Mouse (Mus musculus) small intestine, adult 2 months (tissue): ENCODE results near the gene C530008M17Rik. TPM values are rescaled to one million over a fixed set of nuclear protein-coding genes. Genes with fewer than 3 reads are reported as not detected.

Source experiments
- H3K27ac ChIP-seq: fragments of 200-500 bp; 2 replicates; pipeline ENCODE4 v1.5.1; 2012; ENCODE audit warnings: low read depth, low read length, control low read depth, inconsistent platforms; ENCODE audit not compliant: insufficient read depth
- H3K27me3 ChIP-seq: fragments of 200-500 bp; 2 replicates; pipeline ENCODE4 v1.6.1; 2012; ENCODE audit warnings: mild to moderate bottlenecking, moderate library complexity, low read length, inconsistent platforms; ENCODE audit not compliant: control insufficient read depth, insufficient read depth
- H3K36me3 ChIP-seq: fragments of 200-500 bp; 2 replicates; pipeline ENCODE4 v1.6.1; 2012; ENCODE audit warnings: mild to moderate bottlenecking, low read length, control low read depth, inconsistent platforms; ENCODE audit not compliant: control insufficient read depth, insufficient read depth
- H3K4me1 ChIP-seq: fragments of 200-500 bp; 2 replicates; pipeline ENCODE4 v1.6.1; 2012; ENCODE audit warnings: low read length, inconsistent platforms, mixed read lengths; ENCODE audit not compliant: control insufficient read depth, insufficient read depth, insufficient read length
- H3K4me3 ChIP-seq: fragments of 200-500 bp; 2 replicates; pipeline ENCODE4 v1.5.1; 2012; ENCODE audit warnings: low read depth, mild to moderate bottlenecking, control low read depth, inconsistent platforms, low read length, moderate library complexity
- CTCF ChIP-seq: fragments of 200-500 bp; IDR thresholded peaks from 2 replicates; pipeline ENCODE4 v1.5.1; 2012; ENCODE audit warnings: low read depth, mild to moderate bottlenecking, control low read depth, inconsistent platforms, low read length, moderate library complexity, mixed read lengths; ENCODE audit not compliant: insufficient replicate concordance, insufficient read length; ENCODE audit errors: extremely low read depth
- POLR2A ChIP-seq: fragments of 200-500 bp; IDR thresholded peaks from 2 replicates; pipeline ENCODE4 v1.6.1; 2012; ENCODE audit warnings: low read depth, mild to moderate bottlenecking, control low read depth, inconsistent platforms, low read length, moderate library complexity
- WGBS: fragments of 180-500 bp; shearing (Covaris S2); methylation state at CpG from one replicate; pipeline ENCODE4 v1.1.7; 2018; 5-methylcytosine and 5-hydroxymethylcytosine counted together
- polyA plus RNA-seq: library from polyadenylated mRNA; depleted of rRNA; stranded (reverse); fragments of >200 nt; gene quantifications from 2 replicates; pipeline ENCODE4 v1.2.3, GENCODE M21; 2012

The C530008M17Rik gene
- polyA plus RNA-seq, 1 experiment = 42.5 TPM

- Histone ChIP-seq H3K27ac (no peak overlapping the region), H3K36me3 (no peaks in the 10 kb centered on the region), H3K4me3 (no peak overlapping the region), H3K27me3 (no peaks in the 10 kb centered on the region), H3K4me1 (peaks cover 2% of the 10 kb centered on the region; the same call in 1 of the 2 replicates)
- TF ChIP-seq CTCF = no peak
- TF ChIP-seq POLR2A = no peak
- WGBS = 15% methylated on average over 5 of the region's 5 CpGs
These were observed 33.9 kb downstream of the C530008M17Rik start for GRCm38 (mm10) chr5:76690177-76690593.

GRCm38 (mm10) chr5:76691251-76691650 lies 34.9 kb downstream of the C530008M17Rik start:
- H3K36me3 ChIP-seq = no peaks in the 10 kb centered on the region
- 89% methylated on average over 5 of the region's 5 CpGs for WGBS

GRCm38 (mm10) chr5:76691706-76692424 lies 35.6 kb downstream of the C530008M17Rik start:
- Histone ChIP-seq H3K27ac (no peak overlapping the region), H3K36me3 (no peaks in the 10 kb centered on the region), H3K4me3 (no peak overlapping the region), H3K4me1 (no peaks in the 10 kb centered on the region), H3K27me3 (no peaks in the 10 kb centered on the region)
- TF ChIP-seq POLR2A = no peak
- no peak for TF ChIP-seq CTCF
- WGBS = 89% methylated on average over 12 of the region's 12 CpGs

More at GRCm38 (mm10) chr5:76691251-76691650, 34.9 kb downstream of the C530008M17Rik start:
- H3K27me3 ChIP-seq = no peaks in the 10 kb centered on the region
- no peak overlapping the region for H3K27ac ChIP-seq
- TF ChIP-seq CTCF = no peak
- no peak for TF ChIP-seq POLR2A
- no peak overlapping the region for H3K4me3 ChIP-seq
- peaks cover 2% of the 10 kb centered on the region; the same call in 1 of the 2 replicates for H3K4me1 ChIP-seq

GRCm38 (mm10) chr5:76697536-76697935 lies 41.2 kb downstream of the C530008M17Rik start:
- TF ChIP-seq CTCF (no peak), POLR2A (no peak)
- no peak overlapping the region for H3K27ac ChIP-seq
- H3K36me3 ChIP-seq = no peaks in the 10 kb centered on the region
- H3K27me3 ChIP-seq = no peaks in the 10 kb centered on the region
- 92% methylated on average over 7 of the region's 7 CpGs for WGBS
- H3K4me1 ChIP-seq = no peaks in the 10 kb centered on the region
- H3K4me3 ChIP-seq = no peak overlapping the region

GRCm38 (mm10) chr5:76698187-76698586 lies 41.9 kb downstream of the C530008M17Rik start:
- WGBS = 53% methylated on average over 2 of the region's 2 CpGs
- TF ChIP-seq CTCF (no peak), POLR2A (no peak)

GRCm38 (mm10) chr5:76701127-76701853 lies 45.0 kb downstream of the C530008M17Rik start:
- Histone ChIP-seq H3K27me3 (no peaks in the 10 kb centered on the region), H3K4me1 (no peaks in the 10 kb centered on the region), H3K36me3 (no peaks in the 10 kb centered on the region), H3K4me3 (no peak overlapping the region), H3K27ac (no peak overlapping the region)
- 88% methylated on average over 13 of the region's 13 CpGs for WGBS
- TF ChIP-seq POLR2A = no peak

More at GRCm38 (mm10) chr5:76698187-76698586, 41.9 kb downstream of the C530008M17Rik start:
- H3K27ac ChIP-seq = no peak overlapping the region
- no peaks in the 10 kb centered on the region for H3K36me3 ChIP-seq
- H3K4me1 ChIP-seq = no peaks in the 10 kb centered on the region
- H3K4me3 ChIP-seq = no peak overlapping the region
- H3K27me3 ChIP-seq = no peaks in the 10 kb centered on the region

GRCm38 (mm10) chr5:76702104-76702503 lies 45.8 kb downstream of the C530008M17Rik start:
- WGBS = 76% methylated on average over 9 of the region's 9 CpGs
- no peak overlapping the region for H3K27ac ChIP-seq
- no peaks in the 10 kb centered on the region for H3K4me1 ChIP-seq
- TF ChIP-seq CTCF = no peak
- no peak for TF ChIP-seq POLR2A
- no peak overlapping the region for H3K4me3 ChIP-seq
- H3K27me3 ChIP-seq = no peaks in the 10 kb centered on the region
- no peaks in the 10 kb centered on the region for H3K36me3 ChIP-seq
